Mouse (Mus musculus): Measurements from ENCODE around the gene Ttc30a1.

The Ttc30a1 gene

DNA sequence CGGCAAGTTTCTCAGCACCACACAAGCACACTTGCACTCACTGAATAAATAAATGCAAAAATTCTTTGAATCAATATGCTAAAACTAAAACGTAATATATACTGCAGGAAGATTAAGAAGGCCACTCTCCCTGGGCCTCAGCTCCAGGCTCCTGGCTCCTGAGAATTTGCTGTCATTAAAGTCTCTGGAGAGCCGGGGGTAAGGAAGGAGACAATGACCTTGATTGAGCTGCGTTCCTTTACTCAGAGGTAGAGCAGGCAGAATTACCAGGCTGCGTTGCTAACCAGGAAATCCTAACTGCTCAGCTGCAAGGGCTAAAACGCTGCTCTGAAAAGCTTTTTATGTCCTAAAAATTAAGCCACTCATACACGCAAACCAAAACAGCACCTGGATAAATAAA lies 48.2 kb downstream of the Ttc30a1 start:
- DNase-seq (ENCODE audit: low spot score in 2 of 2), result no peak

DNA sequence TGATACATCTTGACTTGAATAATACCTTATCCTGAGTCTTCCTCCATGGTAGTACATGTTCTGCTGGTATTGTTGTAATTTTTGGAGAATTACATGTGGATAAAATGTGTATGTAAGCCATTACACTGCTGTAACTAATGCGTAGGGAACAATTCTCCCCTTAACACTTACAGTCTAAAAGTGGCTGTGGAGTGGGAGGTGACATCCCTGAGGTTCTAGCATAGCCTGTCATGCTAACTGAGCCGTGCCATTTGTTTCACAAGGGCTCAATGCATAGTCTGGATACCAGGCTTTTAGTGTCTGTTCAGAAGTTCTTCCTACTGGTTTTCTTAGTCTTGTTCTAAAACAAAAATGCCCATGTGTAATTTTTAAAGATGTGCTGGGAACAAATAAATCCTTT lies 50.8 kb downstream of the Ttc30a1 start:
- no peak for DNase-seq (ENCODE audit: low spot score in 2 of 2)

DNA sequence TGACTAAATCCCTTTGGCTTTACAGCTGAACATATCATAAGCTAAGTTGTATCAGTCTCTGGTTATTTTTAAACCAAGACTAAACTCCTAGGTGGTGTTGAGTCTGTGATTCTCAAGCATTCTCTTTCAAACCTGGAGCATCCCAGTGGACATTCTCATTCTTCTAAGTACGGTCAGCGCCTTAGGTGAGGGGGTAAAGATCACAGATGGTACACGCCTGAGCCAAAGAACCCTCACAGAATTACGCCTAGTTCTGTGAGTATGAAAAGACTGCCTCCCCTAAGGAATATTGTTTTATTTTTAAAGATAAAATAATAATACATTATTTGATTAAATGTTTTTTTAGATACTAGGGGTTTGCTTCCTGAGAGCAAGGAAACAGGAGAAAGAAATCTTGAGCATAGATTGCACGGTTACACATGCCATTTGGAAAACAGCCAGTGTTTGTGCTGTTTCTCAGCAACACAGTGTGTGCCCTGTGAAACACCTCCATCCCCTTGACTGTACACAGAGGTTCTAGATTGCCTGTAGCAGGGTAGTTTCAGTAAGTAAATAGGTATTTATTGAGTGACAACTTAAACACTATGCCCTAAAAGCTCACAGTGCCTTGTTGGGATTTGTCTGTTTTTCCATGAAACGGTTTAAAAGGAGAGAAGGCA lies 51.9 kb downstream of the Ttc30a1 start:
- DNase-seq (ENCODE audit: low spot score in 2 of 2), result no peak

DNA sequence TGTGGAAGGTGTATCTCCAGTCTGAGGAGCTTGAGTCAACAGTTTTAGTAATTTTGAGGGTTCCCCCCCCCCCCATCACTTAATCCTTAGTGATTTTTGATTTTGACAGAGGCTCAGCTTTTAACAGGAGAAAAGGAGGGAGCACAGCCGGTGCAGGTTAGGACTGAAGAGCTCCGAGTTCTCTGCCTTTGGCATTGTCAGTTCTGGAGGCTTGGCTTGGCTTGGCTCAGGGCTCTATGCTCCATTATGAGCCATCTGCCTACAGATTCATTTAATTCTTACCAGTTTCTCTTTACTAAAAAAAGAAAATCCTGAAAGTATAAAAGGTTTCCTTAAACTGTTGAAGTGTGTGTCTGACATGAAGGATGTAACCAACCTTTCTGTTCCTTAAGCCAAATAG lies 52.6 kb downstream of the Ttc30a1 start:
- no peak for DNase-seq (ENCODE audit: low spot score in 2 of 2)

All from right cerebral cortex, postnatal 10 days (tissue).